Mouse (Mus musculus): ENCODE measurements around the gene Tacr2.

- TF ChIP-seq POLR2A (IDR thresholded peaks at IDR 0.05; ENCODE audit: low read depth, low read length), result no peak
- TF ChIP-seq CTCF (conservative IDR thresholded peaks at IDR 0.05; ENCODE audit: insufficient read depth, insufficient read length, low read depth, low read length), result no peak
Observed at GRCm38 (mm10) chr10:62308896-62309491, 56.8 kb downstream of the Tacr2 start.
